ENCODE assay signal across 8 mouse cellular contexts in the genomic region with DNA sequence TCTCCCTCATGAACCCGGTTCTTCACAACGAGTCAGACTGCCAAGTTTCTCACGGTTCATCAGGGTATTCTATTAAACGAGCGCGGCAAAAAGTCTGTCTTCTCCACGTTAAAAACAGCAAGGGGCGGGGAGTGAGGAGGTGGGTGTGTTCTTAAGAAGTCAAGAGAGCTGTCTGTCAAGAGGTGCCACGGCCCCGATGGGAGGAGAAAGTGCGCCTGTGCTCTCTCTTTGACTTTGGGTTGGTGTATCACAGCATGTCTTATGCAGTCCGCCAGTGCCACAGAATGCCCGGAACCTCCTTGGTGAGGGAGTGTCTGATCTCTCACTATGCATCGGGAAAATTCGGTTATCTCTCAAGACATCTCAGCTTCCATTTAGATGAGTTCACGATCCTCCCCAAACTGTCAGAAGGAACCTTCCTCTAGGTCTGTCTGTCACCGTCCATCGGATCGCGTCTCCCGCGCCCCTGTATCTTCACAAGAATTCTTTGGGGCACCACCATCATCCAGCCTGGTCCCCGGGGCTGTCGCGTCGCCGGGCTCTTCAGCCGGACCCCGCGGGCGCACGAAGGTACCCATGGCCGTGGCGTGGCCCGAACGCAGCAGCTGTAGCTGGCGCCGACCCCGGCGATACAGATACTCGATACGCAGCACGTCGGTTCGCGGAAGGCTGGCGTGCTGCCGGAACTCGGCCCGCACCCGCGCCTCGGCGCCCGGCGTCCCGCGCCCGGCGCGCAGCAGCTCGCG. TPM values are rescaled to one million over a fixed set of nuclear protein-coding genes. Genes with fewer than 3 reads are reported as not detected.
A peak's percentile ranks its signal among the peaks of the same experiment; 100 is the strongest.
DNase-seq lines count a peak whose midpoint lies in the region; ATAC-seq and TF ChIP-seq lines count a peak whose summit lies in the region.

A gene (plus strand): TSS at position 202 of the 746 bp plus-strand sequence.

- H3K36me3 ChIP-seq in small intestine, adult 2 months (ENCODE audit: control insufficient read depth, insufficient read depth, low read length): no peaks in the 10 kb centered on the region

- no peaks in the 10 kb centered on the region for H3K27me3 ChIP-seq in small intestine, adult 2 months (ENCODE audit: control insufficient read depth, insufficient read depth, low read length)

- ATAC-seq in cerebellum, adult (ENCODE audit: insufficient number of reproducible peaks, low FRiP score, low TSS enrichment): peak; percentile 58; the same call in 1 of the 2 replicates
- peak; percentile 78 for ATAC-seq in common myeloid progenitor, adult 5-6 weeks (replicated peaks; ENCODE audit: low read depth, poor library complexity, severe bottlenecking)

- DNase-seq in cerebellum, postnatal 4 days (ENCODE audit: low spot score in 2 of 2): no peak
- DNase-seq in gastrocnemius, adult 8-10 months (ENCODE audit: low spot score in 2 of 2): peak; percentile 45 to 59
- peak; percentile 94 for DNase-seq in induced T-regulatory cell, adult 2 months (ENCODE audit: low read depth)
- DNase-seq in left cerebral cortex, postnatal 36 days (ENCODE audit: low spot score in 2 of 2): peak; percentile 61 to 66
- DNase-seq in mesoderm, embryonic 11.5 days (ENCODE audit: low read depth, low spot score): peak; percentile 41

- peak; percentile 66; the same call in 1 of the 2 replicates for TF ChIP-seq POLR2A in small intestine, adult 2 months (IDR thresholded peaks at IDR 0.05; ENCODE audit: low read depth, low read length)

- no peak for TF ChIP-seq CTCF in small intestine, adult 2 months (IDR thresholded peaks at IDR 0.05; ENCODE audit: extremely low read depth, insufficient read length, insufficient replicate concordance, low read depth, low read length)

- H3K4me1 ChIP-seq in small intestine, adult 2 months (ENCODE audit: control insufficient read depth, insufficient read depth, insufficient read length, low read length): peaks cover 5% of the 10 kb centered on the region; the same call in 1 of the 2 replicates

- H3K27ac ChIP-seq in small intestine, adult 2 months (ENCODE audit: insufficient read depth, low read depth, low read length): peak within 1 kb of the TSS; percentile 90

- under 1% methylated on average over 63 of the region's 63 CpGs for WGBS in small intestine, adult 2 months

- intact Hi-C loops in left cerebral cortex, postnatal 36 days (cut with DNase I): no loop called here

- H3K4me3 ChIP-seq in small intestine, adult 2 months (ENCODE audit: low read depth, low read length): peak within 1 kb of the TSS; percentile 66

RNA-seq across cellular contexts. Expression of the gene that starts here (rescaled TPM):
- total RNA-seq in common myeloid progenitor, adult 5-6 weeks (2017): 0.96 and 3.3 TPM in 2 replicates
- under 1 TPM; 0.32 to 0.92 (median 0.53) TPM for total RNA-seq in gastrocnemius, adult 8-10 months (2022)
- total RNA-seq in left cerebral cortex, postnatal 36 days (2021): under 1 TPM; 0.52 to 0.54 TPM
- 0.36 and 0.63 TPM in 2 replicates for polyA plus RNA-seq in small intestine, adult 2 months (2012; rRNA removed)

Comparison
In these comparisons a context has a peak if more than half of its experiments do, and no peak if none do; other contexts are left out.
1. Peak in DNase-seq in gastrocnemius, adult 8-10 months; RNA of the gene not detected or under 1 TPM.
2. Peak in DNase-seq in left cerebral cortex, postnatal 36 days; RNA of the gene not detected or under 1 TPM.
3. DNase-seq: peak in induced T-regulatory cell, adult 2 months (single experiment) and mesoderm, embryonic 11.5 days (single experiment); none in cerebellum, postnatal 4 days (0 of 2).